Mouse (Mus musculus) embryonic facial prominence, embryonic 11.5 days (tissue): ENCODE results near the gene Stag1. TPM values are rescaled to one million over a fixed set of nuclear protein-coding genes. Genes with fewer than 3 reads are reported as not detected.

ENCODE experiments used
- ATAC-seq: fragments of 200-750 bp; cut with Nextera tagmentation; replicated peaks from 2 replicates; pipeline ENCODE4 v1.8.0; 2017; ENCODE audit warnings: low read depth; ENCODE audit not compliant: insufficient number of reproducible peaks, low FRiP score, low TSS enrichment
- DNase-seq: peaks from one replicate; pipeline ENCODE4 v3.0.0-alpha.2; 2015; ENCODE audit warnings: low spot score
- H3K27ac ChIP-seq: fragments of 300-500 bp; sonication (generic); replicated peaks from 2 replicates; pipeline ENCODE4 v1.5.1; 2014; ENCODE audit warnings: mild to moderate bottlenecking, low read depth, low read length, control low read depth
- H3K27me3 ChIP-seq: fragments of 300-500 bp; sonication (generic); 2 replicates; pipeline ENCODE4 v1.6.1; 2014; ENCODE audit warnings: mild to moderate bottlenecking, low read length, moderate library complexity, mixed read lengths; ENCODE audit not compliant: control insufficient read depth, insufficient read depth
- H3K36me3 ChIP-seq: fragments of 300-500 bp; sonication (generic); replicated peaks from 2 replicates; pipeline ENCODE4 v1.6.1; 2014; ENCODE audit warnings: low read depth, mild to moderate bottlenecking, low read length, moderate library complexity, mixed read lengths; ENCODE audit not compliant: control insufficient read depth, insufficient read depth
- H3K4me1 ChIP-seq: fragments of 300-500 bp; sonication (generic); 2 replicates; pipeline ENCODE4 v1.6.1; 2014; ENCODE audit warnings: low read length, mixed read lengths; ENCODE audit not compliant: control insufficient read depth, insufficient read depth
- H3K4me2 ChIP-seq: fragments of 300-500 bp; sonication (generic); 2 replicates; pipeline ENCODE4 v1.6.1; 2014; ENCODE audit warnings: low read depth, mild to moderate bottlenecking, control low read depth, low read length, moderate library complexity
- H3K4me3 ChIP-seq: fragments of 300-500 bp; sonication (generic); 2 replicates; pipeline ENCODE4 v1.5.1; 2014; ENCODE audit warnings: low read depth, low read length, control low read depth
- H3K9ac ChIP-seq: fragments of 300-500 bp; sonication (generic); replicated peaks from 2 replicates; pipeline ENCODE4 v1.6.1; 2014; ENCODE audit warnings: mild to moderate bottlenecking, control low read depth, low read length
- H3K9me3 ChIP-seq: fragments of 300-500 bp; sonication (generic); replicated peaks from 2 replicates; pipeline ENCODE4 v1.6.1; 2016; ENCODE audit warnings: mild to moderate bottlenecking, low read length, inconsistent platforms, mixed read lengths; ENCODE audit not compliant: control insufficient read depth
- WGBS: fragments of 180-500 bp; shearing (Covaris S2); extraction: QIAGEN DNeasy Blood & Tissue Kit; methylation state at CpG from one replicate; pipeline ENCODE4 v1.1.7; 2014; 5-methylcytosine and 5-hydroxymethylcytosine counted together
- polyA plus RNA-seq: library from polyadenylated mRNA; unstranded; fragments of >200 nt; fragmentation: Nextera tagmentation; extraction: Ambion mirVana; gene quantifications from 2 replicates; pipeline ENCODE4 v1.2.1, GENCODE M21; 2014

Gene Stag1
- polyA plus RNA-seq, 1 experiment from 2014 or later = 61.7 TPM

GRCm38 (mm10) chr9:100570626-100571233 is 26.9 kb upstream of the Stag1 start, which contains the start of gene Slc35g2:
Gene Slc35g2 (minus strand): TSS chr9:100571090.
- under 1% methylated on average over 55 of the region's 55 CpGs for whole genome bisulfite sequencing
- H3K4me1 ChIP-seq = no peaks in the 10 kb centered on the region; the same call in 1 of the 2 replicates
- H3K27ac ChIP-seq = no peak within 1 kb of the TSS
- peak within 1 kb of the TSS; percentile 84 for H3K4me2 ChIP-seq
- peak within 1 kb of the TSS; percentile 56 for H3K4me3 ChIP-seq
- no peaks in the 10 kb centered on the region for H3K27me3 ChIP-seq
- H3K9ac ChIP-seq = peak within 1 kb of the TSS; percentile 61
- no peaks in the 10 kb centered on the region for H3K9me3 ChIP-seq
- peak; percentile 88 for ATAC-seq
- DNase-seq = peak; percentile 79
- H3K36me3 ChIP-seq = no peaks in the 10 kb centered on the region

GRCm38 (mm10) chr9:100571511-100571910 is 26.1 kb upstream of the Stag1 start:
- H3K36me3 ChIP-seq = no peaks in the 10 kb centered on the region
- H3K4me2 ChIP-seq = no peak overlapping the region
- 78% methylated on average over 1 of the region's 1 CpGs for WGBS
- no peak overlapping the region for H3K4me3 ChIP-seq
- no peak overlapping the region for H3K27ac ChIP-seq
- ATAC-seq = no peak
- no peaks in the 10 kb centered on the region for H3K27me3 ChIP-seq
- H3K9ac ChIP-seq = no peak overlapping the region
- H3K4me1 ChIP-seq = no peaks in the 10 kb centered on the region; the same call in 1 of the 2 replicates
- DNase-seq = no peak
- H3K9me3 ChIP-seq = no peaks in the 10 kb centered on the region

GRCm38 (mm10) chr9:100573300-100573699 is 24.3 kb upstream of the Stag1 start:
- no peak overlapping the region for H3K4me3 ChIP-seq
- H3K9me3 ChIP-seq = no peaks in the 10 kb centered on the region
- no peaks in the 10 kb centered on the region for H3K36me3 ChIP-seq
- H3K4me2 ChIP-seq = no peak overlapping the region
- DNase-seq (no peak), ATAC-seq (no peak)
- WGBS = 81% methylated on average over 2 of the region's 2 CpGs
- no peaks in the 10 kb centered on the region; the same call in 1 of the 2 replicates for H3K4me1 ChIP-seq
- H3K9ac ChIP-seq = no peak overlapping the region
- no peak overlapping the region for H3K27ac ChIP-seq
- no peaks in the 10 kb centered on the region for H3K27me3 ChIP-seq

GRCm38 (mm10) chr9:100573942-100574341 is 23.7 kb upstream of the Stag1 start:
- Histone ChIP-seq H3K36me3 (no peaks in the 10 kb centered on the region), H3K9ac (no peak overlapping the region), H3K27ac (no peak overlapping the region), H3K4me1 (no peaks in the 10 kb centered on the region; the same call in 1 of the 2 replicates), H3K4me2 (no peak overlapping the region), H3K27me3 (no peaks in the 10 kb centered on the region), H3K9me3 (no peaks in the 10 kb centered on the region), H3K4me3 (no peak overlapping the region)
- no peak for ATAC-seq
- WGBS = 58% methylated on average over 5 of the region's 5 CpGs
- DNase-seq = no peak

GRCm38 (mm10) chr9:100580196-100580740 is 17.3 kb upstream of the Stag1 start:
- WGBS = 57% methylated on average over 20 of the region's 20 CpGs
- H3K27ac ChIP-seq = no peak overlapping the region

GRCm38 (mm10) chr9:100581543-100582492 is 15.8 kb upstream of the Stag1 start:
- Histone ChIP-seq H3K4me3 (no peak overlapping the region), H3K4me1 (no peaks in the 10 kb centered on the region; the same call in 1 of the 2 replicates), H3K27me3 (no peaks in the 10 kb centered on the region), H3K27ac (no peak overlapping the region), H3K36me3 (no peaks in the 10 kb centered on the region), H3K9ac (no peak overlapping the region), H3K9me3 (no peaks in the 10 kb centered on the region), H3K4me2 (no peak overlapping the region)
- DNase-seq (peak; percentile 41), ATAC-seq (no peak; the same call in 1 of the 2 replicates)
- 31% methylated on average over 13 of the region's 13 CpGs for WGBS

More at GRCm38 (mm10) chr9:100580196-100580740, 17.3 kb upstream of the Stag1 start:
- ATAC-seq (no peak), DNase-seq (no peak)
- Histone ChIP-seq H3K4me3 (no peak overlapping the region), H3K4me2 (no peak overlapping the region), H3K9ac (no peak overlapping the region), H3K9me3 (no peaks in the 10 kb centered on the region), H3K27me3 (no peaks in the 10 kb centered on the region), H3K4me1 (no peaks in the 10 kb centered on the region; the same call in 1 of the 2 replicates), H3K36me3 (no peaks in the 10 kb centered on the region)

- Histone ChIP-seq H3K4me1 (no peaks in the 10 kb centered on the region; the same call in 1 of the 2 replicates), H3K27ac (no peak overlapping the region), H3K36me3 (no peaks in the 10 kb centered on the region), H3K27me3 (no peaks in the 10 kb centered on the region), H3K4me3 (no peak overlapping the region), H3K4me2 (no peak overlapping the region), H3K9me3 (no peaks in the 10 kb centered on the region), H3K9ac (no peak overlapping the region)
- ATAC-seq (no peak), DNase-seq (no peak)
- 78% methylated on average over 13 of the region's 13 CpGs for WGBS
Observed at GRCm38 (mm10) chr9:100582883-100583575, 14.6 kb upstream of the Stag1 start.
